Mouse (Mus musculus): Measurements from ENCODE around the gene Rbm12. TPM values are rescaled to one million over a fixed set of nuclear protein-coding genes. Genes with fewer than 3 reads are reported as not detected.

Gene Rbm12
- 20.0 and 31.5 TPM in 2 replicates for polyA plus RNA-seq (2014; fragmentation: Nextera tagmentation; extraction: Ambion mirVana)

DNA sequence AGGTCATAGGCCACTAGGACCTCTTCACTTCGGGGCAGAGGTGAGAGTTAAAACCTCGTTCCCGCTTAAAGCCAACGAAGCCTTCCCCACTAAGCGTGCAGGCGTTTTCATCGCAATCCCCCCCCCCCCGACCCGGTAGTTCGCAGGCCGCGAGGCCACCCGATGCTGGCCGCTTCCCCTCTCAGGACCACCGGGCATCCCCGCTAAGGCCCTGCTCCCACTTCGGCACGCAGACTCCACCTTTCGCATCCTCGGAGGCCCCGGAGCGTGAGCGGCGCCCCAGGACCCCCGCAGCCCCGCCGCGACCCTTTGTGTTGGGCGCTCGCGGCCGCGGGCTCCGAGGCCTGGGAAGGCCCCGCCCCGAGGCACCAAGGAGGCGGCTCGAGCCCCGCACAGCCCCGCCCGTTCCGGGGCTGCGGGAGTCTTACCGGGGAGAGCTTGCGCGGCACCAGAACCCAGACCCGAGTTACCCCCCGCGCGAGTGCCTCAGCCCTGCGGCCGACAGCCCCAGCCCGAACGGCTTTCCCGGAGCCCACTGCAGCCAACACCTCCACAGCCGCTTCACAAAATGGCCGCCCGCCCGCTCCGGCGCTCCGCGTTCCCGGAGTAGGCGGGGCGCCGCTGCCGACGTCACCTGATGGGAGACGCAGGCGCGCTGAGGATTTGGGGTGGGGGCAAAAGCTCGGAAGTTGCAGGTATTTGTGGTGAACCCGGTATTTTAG is at the start of gene Rbm12, which contains the start of gene Cpne1:
Gene Rbm12 (minus strand): TSS at position 621 of the 722 bp plus-strand sequence.
Gene Cpne1 (minus strand): TSS at position 608 of the 722 bp plus-strand sequence.
- H3K27me3 ChIP-seq (replicated peaks; ENCODE audit: control insufficient read depth, insufficient read depth, low read length) = no peaks in the 10 kb centered on the region
- H3K9ac ChIP-seq (ENCODE audit: low read depth, low read length) = peak within 1 kb of the TSS; percentile 86
- peaks cover 15% of the 10 kb centered on the region for H3K4me1 ChIP-seq (replicated peaks; ENCODE audit: control insufficient read depth, insufficient read depth, low read length)
- DNase-seq (ENCODE audit: low spot score) (peak; percentile 96), ATAC-seq (replicated peaks; ENCODE audit: low FRiP score) (peak; percentile 90)
- H3K36me3 ChIP-seq (ENCODE audit: control insufficient read depth, insufficient read depth, low read length) = no peaks in the 10 kb centered on the region
- H3K4me2 ChIP-seq = peak within 1 kb of the TSS; percentile 86
- H3K27ac ChIP-seq (ENCODE audit: low read depth, low read length) = peak within 1 kb of the TSS; percentile 87
- under 1% methylated on average over 74 of the region's 74 CpGs for WGBS
- peak within 1 kb of the TSS; percentile 88 for H3K4me3 ChIP-seq (ENCODE audit: low read depth, low read length)
- H3K9me3 ChIP-seq (ENCODE audit: control insufficient read depth, low read length) = no peaks in the 10 kb centered on the region

DNA sequence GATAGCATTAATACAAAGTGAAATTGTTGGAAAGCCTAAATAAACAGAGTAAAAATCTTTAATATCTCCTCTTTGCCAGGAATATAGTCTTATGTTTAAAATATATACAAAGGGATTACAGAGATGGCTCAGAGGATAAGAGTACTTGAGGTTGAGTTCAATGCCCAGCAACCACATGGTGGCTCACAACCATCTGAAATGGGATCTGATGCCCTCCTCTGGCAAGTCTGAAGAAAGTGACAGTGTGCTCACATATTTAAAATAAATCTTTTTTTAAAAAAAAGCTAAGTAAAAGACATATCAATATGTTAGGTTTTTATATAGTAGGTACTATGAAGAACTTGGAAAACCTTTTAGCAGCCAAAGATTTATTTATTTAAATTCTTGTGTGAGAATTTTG is 39.8 kb upstream of the Rbm12 start:
- Histone ChIP-seq H3K27ac (ENCODE audit: low read depth, low read length) (no peak overlapping the region), H3K9ac (ENCODE audit: low read depth, low read length) (no peak overlapping the region), H3K27me3 (replicated peaks; ENCODE audit: control insufficient read depth, insufficient read depth, low read length) (no peaks in the 10 kb centered on the region), H3K4me1 (replicated peaks; ENCODE audit: control insufficient read depth, insufficient read depth, low read length) (no peaks in the 10 kb centered on the region), H3K4me3 (ENCODE audit: low read depth, low read length) (no peak overlapping the region), H3K4me2 (no peak overlapping the region), H3K9me3 (ENCODE audit: control insufficient read depth, low read length) (no peaks in the 10 kb centered on the region), H3K36me3 (ENCODE audit: control insufficient read depth, insufficient read depth, low read length) (peaks cover 33% of the 10 kb centered on the region)
- ATAC-seq (replicated peaks; ENCODE audit: low FRiP score) (no peak), DNase-seq (ENCODE audit: low spot score) (no peak)

DNA sequence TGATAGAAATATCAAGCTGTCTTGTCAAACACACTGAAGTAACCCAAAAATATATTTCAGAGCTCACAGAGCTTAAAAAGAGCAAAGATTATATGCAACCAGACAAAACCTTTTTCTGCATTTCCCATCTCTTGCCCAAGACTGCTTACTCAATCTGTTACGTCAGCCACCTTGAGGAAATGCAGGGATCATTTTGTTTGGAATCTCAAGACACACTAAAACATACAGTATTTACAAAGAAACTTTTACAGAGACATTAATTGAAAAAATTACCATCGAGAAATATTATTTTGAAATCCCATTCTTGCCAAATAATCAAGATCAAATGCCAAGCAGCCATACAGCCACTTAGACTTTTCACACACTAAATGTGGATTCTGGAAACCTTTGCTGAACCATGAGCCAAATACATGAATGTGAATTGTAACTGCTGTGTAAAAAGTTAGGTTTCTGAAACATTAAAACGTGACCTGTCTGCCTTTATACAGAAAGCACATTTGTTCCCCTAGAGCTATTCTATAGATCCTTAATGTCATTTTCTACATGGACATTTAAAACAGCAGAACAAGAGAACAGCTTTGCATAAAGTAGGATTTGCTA is 35.6 kb upstream of the Rbm12 start:
- DNase-seq (ENCODE audit: low spot score) (no peak), ATAC-seq (replicated peaks; ENCODE audit: low FRiP score) (no peak)
- no peak overlapping the region for H3K27ac ChIP-seq (ENCODE audit: low read depth, low read length)
- peaks cover 26% of the 10 kb centered on the region for H3K36me3 ChIP-seq (ENCODE audit: control insufficient read depth, insufficient read depth, low read length)
- no peaks in the 10 kb centered on the region for H3K9me3 ChIP-seq (ENCODE audit: control insufficient read depth, low read length)
- H3K4me2 ChIP-seq = no peak overlapping the region
- peaks cover 8% of the 10 kb centered on the region; the same call in 1 of the 2 replicates for H3K4me1 ChIP-seq (replicated peaks; ENCODE audit: control insufficient read depth, insufficient read depth, low read length)
- H3K4me3 ChIP-seq (ENCODE audit: low read depth, low read length) = no peak overlapping the region
- no peaks in the 10 kb centered on the region for H3K27me3 ChIP-seq (replicated peaks; ENCODE audit: control insufficient read depth, insufficient read depth, low read length)
- WGBS = 85% methylated on average over 3 of the region's 3 CpGs
- H3K9ac ChIP-seq (ENCODE audit: low read depth, low read length) = no peak overlapping the region

DNA sequence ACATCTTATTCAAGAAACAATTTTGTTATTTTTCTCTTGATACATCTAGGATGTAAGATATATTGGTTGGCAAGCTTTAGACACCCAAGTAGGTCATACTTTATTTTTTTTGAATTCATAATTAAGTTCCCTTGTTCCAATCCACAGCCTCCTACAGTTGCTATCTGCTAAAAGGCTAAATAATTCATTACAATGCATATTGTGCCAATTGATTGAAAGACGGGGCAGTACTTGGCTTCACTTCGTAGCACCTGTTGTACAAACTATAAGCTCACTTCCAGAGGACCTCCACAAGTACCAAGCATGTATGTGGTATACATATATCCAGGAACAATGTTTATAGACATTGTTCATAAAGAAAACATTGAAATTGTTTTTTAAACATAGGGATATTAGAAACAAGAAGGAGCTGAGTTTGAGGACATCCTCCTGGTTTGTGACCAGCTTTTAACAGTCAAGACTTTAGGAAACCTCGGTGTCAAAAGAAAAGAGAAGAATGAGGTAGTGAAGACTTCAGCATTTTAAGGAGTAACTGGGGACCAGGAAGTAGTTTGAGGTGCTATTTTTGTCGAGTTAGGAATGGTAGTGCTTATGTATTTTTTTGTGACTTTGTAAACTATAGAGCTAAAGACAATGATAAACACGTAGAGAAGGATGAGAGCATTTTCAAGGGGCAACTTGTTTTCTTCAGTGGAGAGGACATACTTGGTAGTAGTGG is 34.7 kb upstream of the Rbm12 start:
- WGBS = 66% methylated on average over 5 of the region's 5 CpGs
- Histone ChIP-seq H3K36me3 (ENCODE audit: control insufficient read depth, insufficient read depth, low read length) (peaks cover 30% of the 10 kb centered on the region), H3K27me3 (replicated peaks; ENCODE audit: control insufficient read depth, insufficient read depth, low read length) (no peaks in the 10 kb centered on the region)

DNA sequence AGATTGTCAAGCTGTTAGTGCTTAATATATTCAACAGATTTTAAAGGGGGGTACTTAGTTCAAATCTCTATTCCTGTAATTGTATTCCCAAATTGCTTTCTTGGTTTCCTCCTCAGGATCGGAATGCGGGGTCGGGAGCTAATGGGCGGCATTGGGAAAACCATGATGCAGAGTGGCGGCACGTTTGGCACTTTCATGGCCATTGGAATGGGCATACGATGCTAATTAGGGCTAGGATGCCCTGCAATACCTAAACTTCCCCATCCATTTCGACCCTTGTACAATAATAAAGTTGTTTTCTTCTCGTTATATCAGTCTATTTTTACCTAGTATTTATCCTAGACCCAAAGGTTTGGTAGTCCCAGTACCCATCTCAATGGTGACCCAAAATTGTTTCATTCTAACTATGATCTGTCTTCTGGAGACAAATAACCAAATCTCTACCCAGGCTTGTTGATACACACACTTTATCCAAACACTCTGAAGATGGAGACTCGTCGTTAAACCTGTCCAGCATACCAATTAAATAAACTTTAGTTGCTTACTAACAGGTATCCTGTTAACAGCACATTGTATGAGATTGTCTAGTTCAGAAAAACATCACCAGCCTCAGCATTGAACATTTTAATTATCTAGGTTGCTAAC is 33.8 kb upstream of the Rbm12 start:
- peak overlapping the region; percentile 89 for H3K4me3 ChIP-seq (ENCODE audit: low read depth, low read length)
- H3K9ac ChIP-seq (ENCODE audit: low read depth, low read length) = no peak overlapping the region
- ATAC-seq (replicated peaks; ENCODE audit: low FRiP score) (no peak), DNase-seq (ENCODE audit: low spot score) (no peak)
- no peaks in the 10 kb centered on the region for H3K27me3 ChIP-seq (replicated peaks; ENCODE audit: control insufficient read depth, insufficient read depth, low read length)
- 58% methylated on average over 11 of the region's 11 CpGs for WGBS
- H3K27ac ChIP-seq (ENCODE audit: low read depth, low read length) = no peak overlapping the region
- peak overlapping the region; percentile 79 for H3K4me2 ChIP-seq
- H3K9me3 ChIP-seq (ENCODE audit: control insufficient read depth, low read length) = no peaks in the 10 kb centered on the region
- H3K36me3 ChIP-seq (ENCODE audit: control insufficient read depth, insufficient read depth, low read length) = peaks cover 27% of the 10 kb centered on the region
- peaks cover 8% of the 10 kb centered on the region; the same call in 1 of the 2 replicates for H3K4me1 ChIP-seq (replicated peaks; ENCODE audit: control insufficient read depth, insufficient read depth, low read length)

More for the DNA sequence above, 34.7 kb upstream of the Rbm12 start:
- no peak overlapping the region for H3K4me3 ChIP-seq (ENCODE audit: low read depth, low read length)
- no peaks in the 10 kb centered on the region for H3K9me3 ChIP-seq (ENCODE audit: control insufficient read depth, low read length)
- no peak overlapping the region for H3K4me2 ChIP-seq
- H3K27ac ChIP-seq (ENCODE audit: low read depth, low read length) = no peak overlapping the region
- DNase-seq (ENCODE audit: low spot score) (no peak), ATAC-seq (replicated peaks; ENCODE audit: low FRiP score) (no peak)
- peaks cover 8% of the 10 kb centered on the region; the same call in 1 of the 2 replicates for H3K4me1 ChIP-seq (replicated peaks; ENCODE audit: control insufficient read depth, insufficient read depth, low read length)
- no peak overlapping the region for H3K9ac ChIP-seq (ENCODE audit: low read depth, low read length)

DNA sequence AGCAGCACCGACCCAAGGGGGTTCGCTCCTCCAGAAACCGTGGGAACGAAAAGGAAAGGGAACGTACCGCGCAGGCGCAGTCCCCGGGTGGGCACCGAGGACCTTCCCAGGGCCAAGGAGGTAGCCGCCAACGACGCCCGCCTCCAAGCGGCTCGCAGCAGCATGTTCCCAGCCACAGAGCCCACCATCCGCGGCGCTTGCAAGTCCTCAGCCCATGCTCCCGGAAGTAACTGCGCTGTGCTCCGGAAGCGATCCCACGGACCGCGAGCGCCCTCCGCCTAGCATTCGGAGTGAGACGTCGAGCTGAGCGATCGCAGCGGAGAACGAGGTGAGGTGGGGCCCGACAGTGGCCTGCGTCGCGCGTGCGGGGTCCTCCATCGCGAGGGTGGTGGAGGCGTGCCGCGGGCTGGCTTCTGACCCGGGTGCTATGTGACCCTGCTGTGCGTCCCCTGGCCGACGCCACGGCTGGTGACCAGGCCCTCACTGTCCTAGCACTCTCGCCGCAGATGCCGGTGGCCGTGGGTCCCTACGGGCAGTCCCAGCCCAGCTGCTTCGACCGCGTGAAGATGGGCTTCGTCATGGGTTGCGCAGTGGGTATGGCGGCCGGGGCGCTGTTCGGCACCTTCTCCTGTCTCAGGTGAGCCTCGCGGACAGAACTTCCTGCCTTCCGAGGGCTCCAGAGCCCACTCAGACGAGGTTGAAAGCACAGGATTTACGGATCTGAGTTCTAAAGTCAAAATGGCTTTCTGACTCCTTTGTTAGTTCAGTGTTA is 32.4 kb upstream of the Rbm12 start, which contains the start of the genes Romo1 and Nfs1:
Gene Romo1 (plus strand): TSS at position 87 of the 772 bp plus-strand sequence.
Gene Nfs1 (minus strand): TSS at position 234 of the 772 bp plus-strand sequence.
- peak within 1 kb of the TSS; percentile 97 for H3K9ac ChIP-seq (ENCODE audit: low read depth, low read length)
- H3K36me3 ChIP-seq (ENCODE audit: control insufficient read depth, insufficient read depth, low read length) = peaks cover 22% of the 10 kb centered on the region; the same call in 1 of the 2 replicates
- no peaks in the 10 kb centered on the region for H3K27me3 ChIP-seq (replicated peaks; ENCODE audit: control insufficient read depth, insufficient read depth, low read length)
- H3K4me2 ChIP-seq = peak within 1 kb of the TSS; percentile 79
- peak; percentile 94 for DNase-seq (ENCODE audit: low spot score)
- peak within 1 kb of the TSS; percentile 98 for H3K27ac ChIP-seq (ENCODE audit: low read depth, low read length)
- peak; percentile 91 for ATAC-seq (replicated peaks; ENCODE audit: low FRiP score)
- under 1% methylated on average over 70 of the region's 70 CpGs for WGBS
- H3K9me3 ChIP-seq (ENCODE audit: control insufficient read depth, low read length) = no peaks in the 10 kb centered on the region
- H3K4me3 ChIP-seq (ENCODE audit: low read depth, low read length) = peak within 1 kb of the TSS; percentile 89
- H3K4me1 ChIP-seq (replicated peaks; ENCODE audit: control insufficient read depth, insufficient read depth, low read length) = peaks cover 8% of the 10 kb centered on the region; the same call in 1 of the 2 replicates

DNA sequence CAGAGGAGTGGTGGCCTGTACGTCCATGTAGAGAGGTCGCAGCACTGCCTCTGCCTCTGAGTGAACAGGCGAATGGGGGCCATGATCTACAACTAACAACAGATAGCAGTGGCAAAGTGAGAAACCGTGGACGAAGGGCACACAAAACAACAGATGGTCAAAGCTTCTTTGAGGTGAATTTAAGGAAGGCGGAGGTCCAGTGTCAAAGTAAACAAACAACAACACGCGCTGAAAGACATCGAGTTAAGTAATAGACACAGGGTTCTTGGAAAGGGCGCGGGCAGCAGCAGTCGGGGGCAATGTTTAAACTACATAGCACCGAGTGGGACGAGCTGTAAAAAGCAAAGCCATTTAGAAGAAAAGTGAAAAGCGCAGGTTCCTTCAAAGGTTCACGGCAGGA is 31.6 kb upstream of the Rbm12 start:
- 3% methylated on average over 16 of the region's 16 CpGs for WGBS
- DNase-seq (ENCODE audit: low spot score) = peak; percentile 51
- no peaks in the 10 kb centered on the region for H3K9me3 ChIP-seq (ENCODE audit: control insufficient read depth, low read length)
- H3K4me1 ChIP-seq (replicated peaks; ENCODE audit: control insufficient read depth, insufficient read depth, low read length) = peaks cover 8% of the 10 kb centered on the region; the same call in 1 of the 2 replicates
- H3K4me2 ChIP-seq = peak overlapping the region; percentile 79
- H3K4me3 ChIP-seq (ENCODE audit: low read depth, low read length) = peak overlapping the region; percentile 89
- H3K27ac ChIP-seq (ENCODE audit: low read depth, low read length) = peak overlapping the region; percentile 98
- H3K36me3 ChIP-seq (ENCODE audit: control insufficient read depth, insufficient read depth, low read length) = peaks cover 22% of the 10 kb centered on the region
- ATAC-seq (replicated peaks; ENCODE audit: low FRiP score) = no peak
- H3K27me3 ChIP-seq (replicated peaks; ENCODE audit: control insufficient read depth, insufficient read depth, low read length) = no peaks in the 10 kb centered on the region
- peak overlapping the region; percentile 97 for H3K9ac ChIP-seq (ENCODE audit: low read depth, low read length)

All from liver, embryonic 11.5 days (tissue).